Mouse (Mus musculus) spleen, adult 12 weeks (tissue): ENCODE data around the gene Lamb3.

ENCODE experiments used
- DNase-seq: peaks from one replicate; pipeline ENCODE4 v3.0.0; 2022; ENCODE audit warnings: low spot score

The Lamb3 gene

GRCm38 (mm10) chr1:193207503-193207902, at the start of gene Lamb3:
Gene Lamb3, plus strand, starts transcription at chr1:193207699.
- DNase-seq = no peak

- no peak for DNase-seq
Observed at GRCm38 (mm10) chr1:193159163-193159562, 48.3 kb upstream of the Lamb3 start.

DNA sequence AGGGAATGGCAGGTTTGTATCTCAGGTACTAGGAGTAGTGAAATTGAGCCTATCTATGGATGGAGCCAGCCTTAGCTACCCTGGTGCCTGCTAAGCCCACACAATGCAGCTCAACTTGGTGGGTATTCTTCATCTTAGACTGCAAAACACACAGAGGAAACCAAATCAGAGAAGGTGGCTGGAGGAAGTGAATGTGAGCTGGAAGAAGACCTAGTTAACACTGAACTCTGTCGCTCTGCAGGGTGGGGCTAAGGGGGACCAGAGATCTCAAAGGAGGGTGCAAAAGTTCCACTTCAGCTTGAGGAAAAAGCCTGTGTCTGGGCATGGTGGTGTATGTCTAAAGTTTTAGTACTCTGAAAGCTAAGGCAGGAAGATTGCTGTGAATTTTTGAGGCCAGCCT, 47.9 kb upstream of the Lamb3 start:
- no peak for DNase-seq

DNA sequence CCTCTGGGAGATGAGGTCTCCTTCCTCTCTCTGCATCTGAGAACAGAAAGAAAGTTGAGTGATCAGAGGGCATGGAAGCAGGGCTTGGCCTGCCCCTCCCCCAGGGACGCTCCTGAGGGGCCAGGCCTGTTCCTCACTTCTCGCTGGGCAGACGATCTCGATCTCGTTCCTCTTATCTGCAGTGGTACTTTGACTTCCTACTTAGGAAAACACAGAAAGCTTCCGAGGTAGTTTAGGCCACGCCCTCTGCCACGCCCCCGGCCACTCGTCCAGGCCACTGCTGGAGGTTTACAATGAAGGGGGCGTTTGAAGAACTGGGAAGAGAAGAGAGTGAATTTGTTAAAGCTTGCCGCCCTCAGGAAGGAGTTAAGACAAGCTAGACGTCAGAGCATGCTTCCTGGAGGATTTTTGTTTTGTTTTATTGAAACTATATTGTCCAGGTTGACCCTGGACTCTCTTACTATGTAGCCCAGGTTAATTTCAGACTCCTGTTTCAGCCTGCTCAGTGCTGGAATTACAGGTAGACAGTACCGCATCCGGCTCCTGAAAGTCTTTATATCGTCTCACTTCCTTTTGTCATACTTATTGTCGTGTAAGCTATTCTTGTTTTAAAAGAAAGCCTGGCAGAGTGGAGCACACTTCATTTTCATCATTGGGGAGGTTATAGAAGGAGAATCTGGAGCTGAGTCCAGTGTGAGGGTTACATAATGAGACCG, 47.0 kb upstream of the Lamb3 start:
- DNase-seq = peak; percentile 17

GRCm38 (mm10) chr1:193167746-193168145, 39.8 kb upstream of the Lamb3 start, which contains the start of gene A130010J15Rik:
Gene A130010J15Rik, plus strand, starts transcription at chr1:193168046.
- no peak for DNase-seq

DNA sequence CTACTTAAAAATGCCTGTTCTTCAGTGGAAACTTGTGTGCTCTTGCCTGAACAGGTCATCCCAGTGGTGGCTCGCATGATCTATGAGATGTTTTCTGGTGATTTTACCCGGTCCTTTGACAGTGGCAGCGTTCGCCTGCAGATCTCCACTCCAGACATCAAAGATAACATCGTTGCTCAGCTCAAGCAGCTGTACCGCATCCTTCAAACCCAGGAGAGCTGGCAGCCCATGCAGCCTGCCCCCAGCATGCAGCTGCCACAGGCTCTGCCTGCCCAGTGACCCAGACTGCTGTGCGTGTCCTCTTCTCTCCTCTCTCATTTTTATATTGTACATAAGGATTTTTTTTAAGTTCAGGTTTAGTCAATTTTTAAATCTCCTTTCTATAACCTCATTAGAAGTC, 38.3 kb upstream of the Lamb3 start:
- no peak for DNase-seq

DNA sequence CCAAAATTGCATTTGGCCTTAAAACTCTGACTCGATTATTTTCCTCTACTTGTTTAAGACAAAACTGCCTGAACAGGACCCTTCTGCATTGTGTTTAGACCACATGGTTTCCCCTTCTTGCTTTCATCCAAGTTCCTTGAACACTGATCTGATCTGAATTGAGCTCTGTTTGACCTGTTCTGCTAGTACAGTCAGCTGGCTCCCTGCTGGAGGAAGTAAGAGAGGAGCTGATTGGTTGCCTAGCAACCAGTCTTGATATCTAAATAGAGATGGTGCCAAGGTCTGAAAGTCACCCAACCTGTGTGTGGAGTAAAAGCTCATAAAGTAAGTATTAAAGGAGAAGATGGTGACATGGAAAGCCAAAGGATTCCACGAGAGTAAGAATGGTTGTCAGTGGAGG, 37.6 kb upstream of the Lamb3 start:
- no peak for DNase-seq

DNA sequence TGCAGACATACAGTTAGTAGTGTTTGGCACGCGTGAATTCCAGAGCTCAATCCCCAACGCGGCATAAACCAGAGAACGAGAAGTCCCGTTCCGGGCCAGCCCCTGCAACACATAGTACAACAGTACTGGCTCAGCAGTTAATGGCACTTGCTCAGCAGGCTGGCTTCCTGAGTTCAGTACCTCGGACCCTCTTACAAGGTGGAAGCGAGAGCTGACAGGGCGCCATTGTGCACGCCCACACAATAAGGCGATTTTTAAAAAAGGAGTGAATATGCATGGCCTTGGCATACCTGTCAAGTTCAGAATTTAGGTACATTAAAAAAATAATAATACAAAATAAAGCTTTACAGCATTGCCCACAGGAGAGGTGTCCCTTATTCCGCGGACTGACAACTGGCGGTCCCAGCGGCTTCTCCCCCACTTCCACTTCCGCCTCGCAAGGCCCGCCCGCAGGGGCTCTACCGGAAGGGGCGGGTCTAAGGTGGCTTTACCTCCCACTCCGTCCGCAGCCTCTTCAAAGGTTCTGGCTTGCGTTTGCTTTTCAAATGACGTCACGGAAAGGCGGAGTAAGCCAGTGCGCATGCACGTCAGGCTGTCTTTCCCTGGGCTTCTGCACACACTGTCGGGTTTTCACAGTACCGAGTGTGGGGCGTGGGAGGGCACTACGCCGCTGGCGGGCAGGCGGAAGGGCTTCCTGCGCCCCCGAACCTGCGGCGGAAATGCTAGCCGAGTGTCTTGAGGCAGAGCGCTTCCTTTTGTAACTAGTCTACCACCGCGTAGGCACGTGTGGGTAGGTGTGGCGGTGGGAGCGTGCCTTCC, 34.3 kb upstream of the Lamb3 start:
- DNase-seq = peak; percentile 96

GRCm38 (mm10) chr1:193173810-193174129, 33.7 kb upstream of the Lamb3 start:
- DNase-seq = no peak

DNA sequence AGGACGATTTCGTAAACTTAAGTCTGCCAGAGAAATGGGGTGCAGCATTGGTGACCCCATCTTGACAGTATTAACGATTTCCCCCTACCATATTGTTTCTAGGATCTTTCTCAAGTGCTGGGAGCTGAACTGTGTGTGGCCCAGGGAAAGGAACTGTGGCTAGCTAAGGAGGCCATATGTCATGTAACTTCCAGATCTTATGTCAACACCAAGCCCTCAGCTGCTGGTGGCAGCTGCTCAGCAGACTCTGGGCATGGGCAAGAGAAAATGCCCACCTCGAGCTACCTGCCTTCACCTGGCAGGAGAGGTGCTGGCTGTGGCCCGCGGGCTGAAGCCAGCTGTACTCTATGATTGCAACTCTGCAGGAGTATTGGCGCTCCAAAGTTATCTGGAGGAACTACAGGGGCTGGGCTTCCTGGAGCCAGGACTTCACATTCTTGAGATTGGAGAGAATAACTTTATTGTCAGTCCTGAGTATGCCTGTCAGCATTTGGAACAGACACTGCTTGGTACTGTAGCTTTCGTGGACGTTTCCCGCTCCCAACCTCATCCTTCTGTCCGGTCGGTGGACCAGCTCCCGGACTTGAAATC, 33.3 kb upstream of the Lamb3 start:
- DNase-seq = no peak

DNA sequence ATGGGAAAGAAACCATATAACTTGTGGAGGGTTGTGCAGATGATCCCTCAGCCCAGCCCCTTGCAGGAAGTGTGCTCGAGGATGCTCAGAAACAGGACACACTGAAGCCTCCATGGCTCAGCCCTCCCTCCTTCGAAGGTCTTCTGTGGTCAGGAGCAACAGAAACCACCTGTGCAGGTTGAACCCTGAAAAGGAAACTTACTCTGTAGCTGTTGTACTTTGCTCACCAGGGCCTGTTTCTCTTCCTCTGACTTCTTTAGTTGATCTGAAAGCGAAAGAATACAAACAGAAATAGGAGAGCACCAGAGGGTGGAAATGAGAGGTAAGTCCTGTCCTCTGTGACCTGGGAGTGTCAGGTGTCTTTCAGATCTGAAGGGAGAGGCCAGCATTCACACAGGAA, 26.4 kb upstream of the Lamb3 start:
- DNase-seq = no peak

- no peak for DNase-seq
Observed at GRCm38 (mm10) chr1:193188257-193188656, 19.2 kb upstream of the Lamb3 start.

GRCm38 (mm10) chr1:193189151-193189621, 18.3 kb upstream of the Lamb3 start:
- no peak for DNase-seq

GRCm38 (mm10) chr1:193189771-193190170, 17.7 kb upstream of the Lamb3 start:
- DNase-seq = no peak

DNA sequence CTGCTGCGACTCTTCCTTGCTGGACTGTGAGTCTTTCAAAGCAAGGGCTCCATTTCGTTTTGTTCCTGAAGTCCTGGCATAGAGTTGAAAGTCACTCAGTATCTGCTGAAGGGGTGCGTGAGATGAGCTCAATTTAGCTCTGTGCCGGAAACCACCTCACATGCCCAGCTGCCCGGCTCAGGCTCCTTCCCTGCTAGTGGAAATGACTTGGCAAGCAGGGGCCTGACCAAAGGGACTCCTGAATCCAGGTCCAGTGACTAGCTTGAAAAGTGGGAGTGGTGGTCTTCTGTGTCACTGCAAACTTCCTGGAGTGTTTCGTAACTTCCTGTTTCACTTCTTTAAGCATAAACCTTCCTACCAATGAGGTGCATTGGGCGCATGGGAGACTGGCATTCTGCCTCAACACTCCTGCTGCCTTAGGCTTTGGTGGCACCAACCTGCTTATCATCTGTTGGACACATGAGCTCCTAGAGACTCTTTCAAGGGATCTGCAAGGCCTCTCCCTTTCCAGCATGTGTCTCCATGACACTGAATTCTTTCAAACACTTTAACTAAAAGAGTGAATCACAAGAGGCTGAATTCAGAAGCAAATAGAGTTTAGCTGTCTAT, 15.7 kb upstream of the Lamb3 start:
- no peak for DNase-seq

- DNase-seq = no peak
Observed at GRCm38 (mm10) chr1:193194416-193195140, 12.9 kb upstream of the Lamb3 start.

DNA sequence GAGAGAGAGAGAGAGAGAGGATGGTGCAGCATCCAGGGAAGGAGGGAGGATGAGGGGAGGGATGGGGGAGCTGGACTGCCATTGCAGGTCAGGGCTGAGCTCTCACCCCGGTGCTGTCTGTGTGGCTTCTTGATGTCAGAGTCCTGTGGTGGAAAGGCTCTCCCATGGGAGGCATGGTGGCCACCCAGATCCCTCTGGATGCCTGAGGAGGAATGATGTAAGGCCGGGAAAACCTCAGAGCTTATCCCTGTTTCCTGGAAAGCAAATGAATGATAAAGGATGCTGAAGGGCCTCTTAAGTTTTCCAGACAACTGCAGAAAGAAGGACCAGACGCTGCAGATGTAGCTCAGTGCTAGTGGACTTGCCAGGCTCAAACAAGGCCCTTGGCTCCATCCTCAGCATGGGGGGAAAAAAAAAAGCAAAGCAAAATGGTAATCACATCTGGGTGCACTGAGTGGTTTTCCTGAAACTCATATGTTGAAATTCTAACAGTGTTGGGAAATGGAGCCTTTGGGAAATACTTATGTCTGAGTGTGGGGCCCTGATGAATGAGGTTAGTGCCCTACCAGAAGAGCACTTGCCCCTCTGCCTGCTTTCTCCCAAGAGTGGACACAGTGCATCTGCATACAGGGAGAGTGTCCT, 12.2 kb upstream of the Lamb3 start:
- DNase-seq = no peak

- no peak for DNase-seq
Observed at GRCm38 (mm10) chr1:193197494-193198205, 9.8 kb upstream of the Lamb3 start.

DNA sequence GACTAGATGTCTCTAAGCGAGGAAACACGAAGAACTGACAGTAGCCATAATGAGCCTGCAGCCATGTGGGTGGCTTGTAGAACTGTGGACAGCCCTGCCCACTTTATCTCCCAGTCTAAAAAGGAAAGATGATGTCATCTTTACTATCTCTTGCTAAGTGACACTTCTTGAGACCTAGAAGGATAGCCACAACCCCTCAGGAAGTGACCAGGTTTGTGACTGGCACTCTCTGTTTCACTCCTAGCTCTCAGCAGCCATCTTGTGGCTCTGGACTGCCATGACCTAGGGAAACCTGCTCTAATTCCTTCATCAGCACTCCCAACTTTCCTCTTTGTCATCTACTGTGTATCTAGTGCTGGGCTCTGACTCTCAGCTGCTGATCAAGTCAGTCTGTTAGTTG, 9.2 kb upstream of the Lamb3 start:
- no peak for DNase-seq

DNA sequence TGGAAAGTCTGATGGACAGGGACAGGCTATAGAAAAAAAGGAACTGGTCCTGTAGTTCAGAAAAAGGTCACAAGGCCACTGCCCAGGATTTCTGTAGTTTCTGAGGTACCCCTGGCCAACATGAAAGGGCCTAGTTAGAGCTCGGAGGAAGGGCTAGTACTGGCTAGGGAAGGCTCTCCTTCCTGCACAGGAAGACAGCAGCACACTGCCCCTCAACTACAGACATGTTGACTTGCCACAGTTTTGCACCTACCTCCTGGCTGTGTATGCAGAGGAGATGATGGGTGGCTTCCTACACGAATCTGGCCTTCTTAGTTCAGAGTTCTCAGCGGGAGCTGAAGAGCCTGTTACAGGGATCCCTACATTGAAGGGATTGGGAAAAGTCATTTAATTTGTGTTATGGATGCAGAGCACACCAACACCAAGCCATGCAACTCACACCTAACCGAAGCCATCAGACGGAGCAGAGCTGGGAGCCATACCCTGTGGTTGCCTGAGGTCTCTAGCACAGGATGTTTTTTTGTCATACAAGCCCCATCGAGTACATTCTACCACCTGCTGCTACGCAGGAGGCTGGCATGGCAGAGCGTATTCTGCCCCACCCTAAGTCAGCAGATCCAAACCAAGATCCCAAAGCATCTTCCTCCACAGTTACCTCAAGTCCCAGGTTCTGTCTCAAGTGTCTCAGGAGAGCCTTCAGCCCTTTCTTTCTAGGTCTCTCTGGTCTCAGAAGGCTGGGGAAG, 6.7 kb upstream of the Lamb3 start:
- DNase-seq = no peak
